Mouse (Mus musculus): ENCODE results near the gene Gm5767.

DNA sequence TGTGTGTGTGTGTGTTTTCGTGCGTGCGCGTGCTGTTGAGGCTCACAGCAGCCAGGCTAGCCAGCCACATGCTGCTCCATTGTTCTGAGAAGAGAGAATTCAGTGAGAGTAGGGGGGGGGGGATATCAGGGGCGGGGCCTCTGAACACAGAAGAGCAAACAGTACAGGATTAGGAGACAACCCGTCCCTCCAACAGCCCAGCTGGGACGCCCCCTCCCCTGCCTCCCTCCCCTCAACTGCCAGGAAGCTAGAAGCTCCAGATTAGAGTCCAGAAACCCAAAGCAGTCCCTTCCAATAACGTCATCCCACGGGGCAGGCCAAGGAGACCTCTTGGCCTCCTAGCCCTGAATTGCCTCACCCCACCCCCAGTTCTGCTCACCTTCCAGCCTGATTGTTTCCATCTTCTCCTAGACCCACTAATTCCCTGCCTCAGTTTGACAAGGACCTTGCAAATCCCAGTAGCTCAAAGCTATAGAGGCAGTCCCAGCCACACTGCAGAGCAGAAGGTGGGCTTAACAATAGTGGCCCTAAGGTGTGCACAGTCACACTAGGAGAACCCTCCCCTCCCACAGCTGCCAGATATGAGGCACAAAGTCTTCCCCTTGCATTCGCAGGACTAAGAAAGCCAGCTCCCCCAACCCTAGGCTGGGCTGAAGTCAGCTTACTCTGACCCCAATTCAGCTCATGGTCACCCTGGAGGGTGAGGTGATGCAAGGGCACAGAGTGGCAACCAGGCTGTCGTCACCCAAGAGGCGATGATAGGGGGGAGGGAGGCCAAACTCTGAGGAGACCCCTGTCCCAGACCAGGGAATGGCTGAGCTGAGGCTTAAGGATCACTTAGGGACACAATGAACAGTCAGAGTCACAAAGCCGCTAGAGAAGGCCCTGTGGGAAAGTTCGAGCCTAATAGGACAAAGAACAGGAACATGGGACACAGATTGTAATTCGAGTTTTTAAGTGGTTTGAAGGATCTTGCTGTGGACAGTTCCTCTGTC is 10.2 kb upstream of the Gm5767 start:
- no peak for TF ChIP-seq EP300 (IDR thresholded peaks at IDR 0.05; ENCODE audit: low read depth)
- no peak for TF ChIP-seq CTCF (IDR thresholded peaks at IDR 0.05; ENCODE audit: low read depth)
